Mouse (Mus musculus) heart, adult 2 months (tissue): Measurements from ENCODE around the gene Qsox2. TPM values are rescaled to one million over a fixed set of nuclear protein-coding genes. Genes with fewer than 3 reads are reported as not detected.

ENCODE experiments used
- DNase-seq, 2 experiments: peaks; one replicate each; pipeline ENCODE4 v3.0.0; 2021
- H3K27ac ChIP-seq: fragments of 200-600 bp; 2 replicates; pipeline ENCODE4 v1.8.1; 2022
- H3K27me3 ChIP-seq: fragments of 200-500 bp; 2 replicates; pipeline ENCODE4 v1.6.1; 2012; ENCODE audit warnings: mild to moderate bottlenecking, low read length, inconsistent platforms, mixed read lengths; ENCODE audit not compliant: control insufficient read depth, insufficient read depth
- H3K36me3 ChIP-seq: fragments of 200-500 bp; 2 replicates; pipeline ENCODE4 v1.6.1; 2012; ENCODE audit warnings: low read length, inconsistent platforms; ENCODE audit not compliant: control insufficient read depth, insufficient read depth
- H3K4me1 ChIP-seq: fragments of 200-500 bp; 2 replicates; pipeline ENCODE4 v1.6.1; 2011; ENCODE audit warnings: low read length; ENCODE audit not compliant: control insufficient read depth, insufficient read depth
- H3K4me3 ChIP-seq: fragments of 200-600 bp; 2 replicates; pipeline ENCODE4 v1.8.1; 2022
- H3K79me2 ChIP-seq: fragments of 200-500 bp; replicated peaks from 2 replicates; pipeline ENCODE4 v1.6.1; 2012; ENCODE audit warnings: mild to moderate bottlenecking, inconsistent platforms, low read length, moderate library complexity, mixed read lengths; ENCODE audit not compliant: control insufficient read depth, insufficient read depth
- H3K9ac ChIP-seq: fragments of 200-500 bp; 2 replicates; pipeline ENCODE4 v1.6.1; 2012; ENCODE audit warnings: low read depth, mild to moderate bottlenecking, control low read depth, inconsistent platforms, low read length, mixed read lengths
- CTCF ChIP-seq: fragments of 200-600 bp; IDR thresholded peaks from 2 replicates; pipeline ENCODE4 v1.8.1; 2022; ENCODE audit warnings: antibody characterized with exemption, mild to moderate bottlenecking, moderate library complexity
- EP300 ChIP-seq: fragments of 200-500 bp; IDR thresholded peaks from 2 replicates; pipeline ENCODE4 v1.6.1; 2011; ENCODE audit warnings: low read depth, low read length, control low read depth; ENCODE audit not compliant: insufficient read depth
- POLR2A ChIP-seq: fragments of 200-500 bp; IDR thresholded peaks from 2 replicates; pipeline ENCODE4 v1.6.1; 2011; ENCODE audit warnings: mild to moderate bottlenecking, low read depth, low read length, control low read depth; ENCODE audit not compliant: insufficient read depth
- WGBS: fragments of 180-500 bp; shearing (Covaris S2); methylation state at CpG from one replicate; pipeline ENCODE4 v1.1.7; 2018; 5-methylcytosine and 5-hydroxymethylcytosine counted together
- intact Hi-C: fragments of 180-260 bp; cut with DNase I; formaldehyde crosslinking; loops from one replicate; pipeline ENCODE4 v1.15.1; 2025
- polyA plus RNA-seq: library from polyadenylated mRNA; depleted of rRNA; stranded (reverse); fragments of >200 nt; gene quantifications from 2 replicates; pipeline ENCODE4 v1.2.3, GENCODE M21; 2012
- total RNA-seq, 2 experiments: library from RNA; stranded (reverse); gene quantifications; 2 replicates each; pipeline ENCODE4 v1.2.3; 2021

Qsox2 gene
- total and polyA plus RNA-seq, 3 experiments, result 11.1 to 22.2 (median 17.3) TPM

GRCm38 (mm10) chr2:26234253-26234652 is 3.1 kb downstream of the Qsox2 start:
- peak overlapping the region; percentile 61 for H3K27ac ChIP-seq
- intact Hi-C loops, result loop anchor here (10.0 kb wide), 1 partner anchor 151 kb away; the partner anchor contains the start of genes Entr1, Pmpca and Snapc4
- no peaks in the 10 kb centered on the region for H3K79me2 ChIP-seq
- H3K4me3 ChIP-seq, result no peak overlapping the region
- no peak for DNase-seq
- no peaks in the 10 kb centered on the region for H3K36me3 ChIP-seq
- no peak overlapping the region for H3K9ac ChIP-seq
- no peaks in the 10 kb centered on the region for H3K27me3 ChIP-seq
- peaks cover 11% of the 10 kb centered on the region for H3K4me1 ChIP-seq
- WGBS, result 54% methylated on average over 5 of the region's 5 CpGs
- no peak for TF ChIP-seq CTCF
- no peak for TF ChIP-seq POLR2A
- no peak for TF ChIP-seq EP300

GRCm38 (mm10) chr2:26231366-26231765 is 6.0 kb downstream of the Qsox2 start:
- 62% methylated on average over 3 of the region's 3 CpGs for WGBS
- DNase-seq, result no peak
- no peak overlapping the region for H3K9ac ChIP-seq

GRCm38 (mm10) chr2:26230253-26230652 is 7.1 kb downstream of the Qsox2 start:
- WGBS, result 62% methylated on average over 4 of the region's 4 CpGs
- intact Hi-C loops, result loop anchor here (10.0 kb wide), 1 partner anchor 155 kb away; the partner anchor contains the start of genes Entr1, Pmpca and Snapc4
- H3K4me3 ChIP-seq, result no peak overlapping the region
- H3K9ac ChIP-seq, result no peak overlapping the region
- H3K27ac ChIP-seq, result no peak overlapping the region
- TF ChIP-seq CTCF, result no peak
- no peak for TF ChIP-seq POLR2A
- no peak for TF ChIP-seq EP300
- H3K79me2 ChIP-seq, result no peaks in the 10 kb centered on the region
- H3K27me3 ChIP-seq, result no peaks in the 10 kb centered on the region
- H3K36me3 ChIP-seq, result no peaks in the 10 kb centered on the region
- no peak for DNase-seq
- peaks cover 11% of the 10 kb centered on the region for H3K4me1 ChIP-seq

More at GRCm38 (mm10) chr2:26231366-26231765, 6.0 kb downstream of the Qsox2 start:
- H3K4me1 ChIP-seq, result peaks cover 11% of the 10 kb centered on the region
- intact Hi-C loops, result loop anchor here (10.0 kb wide), 1 partner anchor 153 kb away; the partner anchor contains the start of genes Entr1, Pmpca and Snapc4
- no peaks in the 10 kb centered on the region for H3K27me3 ChIP-seq
- H3K79me2 ChIP-seq, result no peaks in the 10 kb centered on the region
- H3K4me3 ChIP-seq, result no peak overlapping the region
- TF ChIP-seq EP300 (no peak), POLR2A (no peak), CTCF (no peak)
- H3K27ac ChIP-seq, result no peak overlapping the region
- no peaks in the 10 kb centered on the region for H3K36me3 ChIP-seq

- peak in 1 of 2 experiments; percentile 35 for DNase-seq
- no peak overlapping the region for H3K4me3 ChIP-seq
- no peaks in the 10 kb centered on the region for H3K36me3 ChIP-seq
- intact Hi-C loops, result loop anchor here (5.0 kb wide), 1 partner anchor 75 kb away; no protein-coding TSS in a partner anchor
- no peaks in the 10 kb centered on the region for H3K79me2 ChIP-seq
- H3K9ac ChIP-seq, result no peak overlapping the region
- H3K4me1 ChIP-seq, result peaks cover 5% of the 10 kb centered on the region; the same call in 1 of the 2 replicates
- peak; percentile 84 for TF ChIP-seq CTCF
- no peak for TF ChIP-seq POLR2A
- H3K27ac ChIP-seq, result no peak overlapping the region
- WGBS, result 57% methylated on average over 1 of the region's 1 CpGs
- H3K27me3 ChIP-seq, result no peaks in the 10 kb centered on the region
Observed at GRCm38 (mm10) chr2:26227788-26228187, 9.5 kb downstream of the Qsox2 start.

GRCm38 (mm10) chr2:26225242-26225641 is 12.1 kb downstream of the Qsox2 start:
- H3K36me3 ChIP-seq, result no peaks in the 10 kb centered on the region
- intact Hi-C loops, result loop anchor here (5.0 kb wide), 1 partner anchor 73 kb away; no protein-coding TSS in a partner anchor
- WGBS, result 83% methylated on average over 4 of the region's 4 CpGs

GRCm38 (mm10) chr2:26223961-26224360 is 13.4 kb downstream of the Qsox2 start:
- DNase-seq, result no peak

More at GRCm38 (mm10) chr2:26225242-26225641, 12.1 kb downstream of the Qsox2 start:
- H3K9ac ChIP-seq, result no peak overlapping the region
- no peak for DNase-seq
- H3K27me3 ChIP-seq, result no peaks in the 10 kb centered on the region
- no peaks in the 10 kb centered on the region for H3K79me2 ChIP-seq
- no peaks in the 10 kb centered on the region for H3K4me1 ChIP-seq
- H3K4me3 ChIP-seq, result no peak overlapping the region
- TF ChIP-seq POLR2A, result no peak
- H3K27ac ChIP-seq, result no peak overlapping the region

More at GRCm38 (mm10) chr2:26223961-26224360, 13.4 kb downstream of the Qsox2 start:
- 66% methylated on average over 3 of the region's 3 CpGs for WGBS
- Histone ChIP-seq H3K27ac (no peak overlapping the region), H3K36me3 (no peaks in the 10 kb centered on the region), H3K9ac (no peak overlapping the region), H3K4me1 (no peaks in the 10 kb centered on the region), H3K4me3 (no peak overlapping the region), H3K27me3 (no peaks in the 10 kb centered on the region), H3K79me2 (no peaks in the 10 kb centered on the region)
- intact Hi-C loops, result no loop called here
- no peak for TF ChIP-seq CTCF
- no peak for TF ChIP-seq POLR2A
- no peak for TF ChIP-seq EP300
